Mouse (Mus musculus): ENCODE measurements around the gene Myog.

- TF ChIP-seq CTCF (IDR thresholded peaks at IDR 0.05; ENCODE audit: control insufficient read depth, insufficient read depth, insufficient replicate concordance, low read depth, low read length): no peak
- no peak for TF ChIP-seq POLR2A (IDR thresholded peaks at IDR 0.05; ENCODE audit: control insufficient read depth, low read depth, low read length)
Observed at GRCm38 (mm10) chr1:134285458-134286120, 4.2 kb upstream of the Myog start.
